Mouse (Mus musculus) limb, embryonic 11.5 days (tissue): ENCODE data around the gene Crls1. TPM values are rescaled to one million over a fixed set of nuclear protein-coding genes. Genes with fewer than 3 reads are reported as not detected.

Experiments
- ATAC-seq: fragments of 200-750 bp; cut with Nextera tagmentation; 2 replicates; pipeline ENCODE4 v1.8.0; 2017; ENCODE audit warnings: low read depth; ENCODE audit not compliant: insufficient number of reproducible peaks, low FRiP score, low TSS enrichment
- DNase-seq: peaks from one replicate; pipeline ENCODE4 v3.0.0-alpha.2; 2015; ENCODE audit warnings: low spot score
- H3K27ac ChIP-seq: fragments of 300-500 bp; sonication (generic); replicated peaks from 2 replicates; pipeline ENCODE4 v1.5.1; 2014; ENCODE audit warnings: low read depth, mild to moderate bottlenecking, low read length
- H3K27me3 ChIP-seq: fragments of 300-500 bp; sonication (generic); 2 replicates; pipeline ENCODE4 v1.6.1; 2014; ENCODE audit warnings: mild to moderate bottlenecking, low read length, mixed read lengths; ENCODE audit not compliant: control insufficient read depth, insufficient read depth
- H3K36me3 ChIP-seq: fragments of 300-500 bp; sonication (generic); 2 replicates; pipeline ENCODE4 v1.6.1; 2014; ENCODE audit warnings: mild to moderate bottlenecking, low read length, moderate library complexity, mixed read lengths; ENCODE audit not compliant: control insufficient read depth, insufficient read depth
- H3K4me1 ChIP-seq: fragments of 300-500 bp; sonication (generic); 2 replicates; pipeline ENCODE4 v1.6.1; 2014; ENCODE audit warnings: low read length, mixed read lengths; ENCODE audit not compliant: control insufficient read depth, insufficient read depth
- H3K4me2 ChIP-seq: fragments of 300-500 bp; sonication (generic); 2 replicates; pipeline ENCODE4 v1.6.1; 2014; ENCODE audit warnings: low read depth, mild to moderate bottlenecking, moderate library complexity; ENCODE audit not compliant: severe bottlenecking
- H3K4me3 ChIP-seq: fragments of 300-500 bp; sonication (generic); 2 replicates; pipeline ENCODE4 v1.5.1; 2014; ENCODE audit warnings: low read depth, low read length
- H3K9ac ChIP-seq: fragments of 300-500 bp; sonication (generic); 2 replicates; pipeline ENCODE4 v1.6.1; 2014; ENCODE audit warnings: mild to moderate bottlenecking, low read length
- H3K9me3 ChIP-seq: fragments of 300-500 bp; sonication (generic); 2 replicates; pipeline ENCODE4 v1.6.1; 2016; ENCODE audit warnings: low read length; ENCODE audit not compliant: control insufficient read depth
- WGBS: fragments of 180-500 bp; shearing (Covaris S2); extraction: QIAGEN DNeasy Blood & Tissue Kit; methylation state at CpG from one replicate; pipeline ENCODE4 v1.1.7; 2014; 5-methylcytosine and 5-hydroxymethylcytosine counted together
- polyA plus RNA-seq: library from polyadenylated mRNA; unstranded; fragments of >200 nt; fragmentation: Nextera tagmentation; extraction: Ambion mirVana; gene quantifications from 2 replicates; pipeline ENCODE4 v1.2.1, GENCODE M21; 2014

Gene Crls1
- polyA plus RNA-seq, 1 experiment from 2014 or later: 25.7 TPM

DNA sequence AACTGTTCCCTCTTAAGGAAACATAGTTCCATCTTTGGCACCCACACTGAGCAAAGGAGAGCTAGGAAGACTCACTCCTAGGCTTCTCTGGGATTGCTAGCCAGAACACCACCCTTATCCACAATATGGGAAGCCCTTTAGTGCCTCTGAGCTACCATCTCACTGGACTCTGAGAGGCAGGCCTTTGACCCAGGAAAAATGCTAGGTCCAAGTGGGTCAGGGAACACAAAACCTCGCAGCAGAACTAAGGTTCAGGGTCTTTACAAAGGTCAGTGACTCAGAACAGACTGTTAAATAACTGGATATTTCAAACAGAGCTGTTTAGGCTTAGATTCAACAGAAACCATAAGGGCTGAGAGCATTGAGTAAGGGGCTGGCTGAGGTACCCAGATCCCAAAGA, 30.5 kb downstream of the Crls1 start:
- H3K4me3 ChIP-seq: no peak overlapping the region
- ATAC-seq (no peak), DNase-seq (no peak)
- H3K27me3 ChIP-seq: peaks cover 35% of the 10 kb centered on the region
- H3K36me3 ChIP-seq: no peaks in the 10 kb centered on the region
- H3K9me3 ChIP-seq: no peaks in the 10 kb centered on the region
- no peak overlapping the region for H3K4me2 ChIP-seq
- no peak overlapping the region for H3K9ac ChIP-seq
- 74% methylated on average over 1 of the region's 1 CpGs for whole genome bisulfite sequencing
- H3K4me1 ChIP-seq: peaks cover 8% of the 10 kb centered on the region
- no peak overlapping the region for H3K27ac ChIP-seq

DNA sequence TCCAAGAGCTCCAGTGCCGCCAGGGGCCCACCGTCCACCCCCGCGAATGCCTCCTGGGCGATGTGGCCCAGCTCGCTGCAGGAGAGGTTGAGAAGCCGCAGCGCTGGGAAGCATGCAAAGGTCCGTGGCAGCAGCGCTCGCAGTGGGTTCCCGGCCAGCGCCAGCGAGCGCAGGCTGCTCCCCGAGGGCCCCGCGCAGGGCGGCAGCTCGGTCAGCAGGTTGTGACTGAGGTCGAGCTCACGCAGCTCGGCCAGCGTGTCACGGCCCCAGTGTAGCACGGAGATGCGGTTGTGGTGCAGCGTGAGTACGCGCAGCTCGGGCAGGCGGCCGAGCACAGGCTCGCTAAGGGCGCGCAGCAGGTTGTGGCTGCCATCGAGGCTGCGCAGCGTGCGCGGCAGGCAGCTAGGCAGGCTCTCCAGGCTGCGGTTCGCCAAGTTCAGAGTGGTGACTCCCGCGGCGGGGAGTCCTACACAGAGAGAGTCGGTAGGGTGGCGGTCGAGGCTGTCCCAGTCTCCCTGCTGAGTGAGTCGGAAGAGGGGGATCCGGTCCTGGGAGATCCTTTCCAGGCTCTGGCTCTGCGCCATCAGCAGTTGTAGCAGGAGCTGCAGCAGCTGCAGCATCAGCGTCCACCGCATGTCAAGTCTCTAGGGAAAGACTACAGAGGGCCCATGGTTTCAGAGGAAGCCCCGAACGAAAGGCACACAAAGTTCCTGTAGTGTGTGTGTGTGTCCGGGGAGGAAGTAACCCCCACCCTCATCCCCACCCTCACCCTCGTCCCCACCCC, 33.0 kb downstream of the Crls1 start:
- peak; percentile 66 for DNase-seq
- ATAC-seq: peak; percentile 78
- under 1% methylated on average over 58 of the region's 58 CpGs for whole genome bisulfite sequencing

DNA sequence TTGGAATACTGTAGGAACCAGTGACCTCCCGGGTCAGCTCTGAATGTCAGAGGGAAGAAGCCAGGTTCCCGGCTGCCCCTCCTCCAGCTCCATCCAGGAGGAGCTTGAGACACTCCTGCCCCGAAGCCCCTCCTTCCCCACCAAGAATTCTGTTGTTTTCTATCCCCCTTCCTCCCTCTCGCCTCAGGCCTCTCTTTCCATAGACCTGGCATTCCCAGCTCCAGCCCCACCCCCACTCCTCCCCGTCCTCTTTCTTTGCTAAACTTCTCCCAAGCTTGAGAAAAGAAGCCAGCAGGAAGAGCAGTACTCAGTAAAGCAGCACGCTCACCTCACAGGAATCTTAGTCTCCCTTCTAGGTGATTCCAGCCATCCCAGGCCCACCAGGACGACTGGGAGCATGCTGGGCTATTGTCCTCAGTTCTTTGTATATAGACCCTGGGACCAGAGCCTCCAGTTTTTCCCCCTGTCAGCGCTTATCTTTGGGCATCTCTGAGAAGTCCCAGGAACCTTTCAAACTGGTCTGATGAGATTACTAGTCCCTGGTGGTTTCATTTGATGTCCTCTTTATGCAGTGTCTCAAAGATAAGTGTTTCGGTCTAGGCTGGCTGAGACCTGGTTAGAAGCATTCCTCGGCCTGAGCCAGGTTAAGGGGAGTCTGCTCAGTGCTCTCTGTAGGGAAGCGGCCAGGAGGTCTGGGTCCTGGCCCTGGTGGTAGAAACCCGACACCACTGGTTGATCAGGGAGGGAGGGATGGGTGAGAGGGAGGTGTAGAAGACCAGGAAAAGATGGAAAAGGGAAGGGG, 34.6 kb downstream of the Crls1 start, which contains the start of gene Lrrn4:
Gene Lrrn4 (minus strand): TSS at position 48 of the 802 bp plus-strand sequence.
- peak within 1 kb of the TSS; percentile 47 for H3K4me3 ChIP-seq
- WGBS: 3% methylated on average over 12 of the region's 12 CpGs
- H3K9me3 ChIP-seq: no peaks in the 10 kb centered on the region
- no peaks in the 10 kb centered on the region for H3K36me3 ChIP-seq
- DNase-seq: peak; percentile 44
- H3K4me2 ChIP-seq: peak within 1 kb of the TSS; percentile 92
- H3K27me3 ChIP-seq: peaks cover 35% of the 10 kb centered on the region
- peaks cover 8% of the 10 kb centered on the region for H3K4me1 ChIP-seq
- ATAC-seq: no peak
- H3K27ac ChIP-seq: no peak within 1 kb of the TSS
- H3K9ac ChIP-seq: peak within 1 kb of the TSS; percentile 49; the same call in 1 of the 2 replicates

More for the DNA sequence above, 33.0 kb downstream of the Crls1 start:
- H3K4me2 ChIP-seq: peak overlapping the region; percentile 92
- peak overlapping the region; percentile 49; the same call in 1 of the 2 replicates for H3K9ac ChIP-seq
- peaks cover 35% of the 10 kb centered on the region for H3K27me3 ChIP-seq
- no peaks in the 10 kb centered on the region for H3K36me3 ChIP-seq
- H3K4me3 ChIP-seq: peak overlapping the region; percentile 47
- no peaks in the 10 kb centered on the region for H3K9me3 ChIP-seq
- no peak overlapping the region for H3K27ac ChIP-seq
- H3K4me1 ChIP-seq: peaks cover 8% of the 10 kb centered on the region

DNA sequence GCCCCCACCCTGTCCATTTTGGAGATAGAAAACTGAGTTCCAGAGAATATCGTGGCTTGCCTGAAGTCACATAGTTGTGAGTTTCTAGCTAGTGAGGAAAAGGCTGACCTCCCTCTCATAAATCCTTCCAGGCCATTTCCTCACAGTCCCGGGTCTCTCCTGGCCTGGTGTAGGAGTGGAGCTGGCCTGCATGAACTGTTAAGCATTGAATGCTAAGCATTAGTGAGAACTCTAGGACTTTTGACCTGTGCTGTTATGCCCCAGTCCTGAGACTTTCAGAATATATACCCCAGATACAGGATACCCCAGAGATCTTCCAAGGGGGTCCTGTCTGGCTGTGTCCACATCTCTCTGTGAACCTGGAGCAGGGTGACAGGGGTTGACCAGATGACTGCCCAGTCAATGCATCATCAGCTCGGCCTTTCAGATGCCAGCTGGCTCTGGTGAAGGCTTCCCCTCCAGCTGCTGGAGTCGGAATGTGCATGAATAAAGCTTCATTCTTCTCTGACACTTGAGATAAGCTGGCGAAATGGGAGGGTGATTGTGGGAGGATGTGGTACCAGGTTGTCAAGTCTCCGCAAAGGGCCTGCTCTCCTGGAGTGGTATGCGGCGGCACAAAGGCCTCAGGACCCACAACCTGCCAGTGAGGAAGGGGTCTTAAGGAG, 38.0 kb downstream of the Crls1 start:
- 71% methylated on average over 8 of the region's 8 CpGs for WGBS
- H3K9ac ChIP-seq: no peak overlapping the region
- no peak overlapping the region for H3K4me2 ChIP-seq
- no peak overlapping the region for H3K4me3 ChIP-seq
- ATAC-seq (no peak), DNase-seq (no peak)
- H3K27ac ChIP-seq: no peak overlapping the region
- peaks cover 8% of the 10 kb centered on the region; the same call in 1 of the 2 replicates for H3K4me1 ChIP-seq
- H3K36me3 ChIP-seq: no peaks in the 10 kb centered on the region
- H3K9me3 ChIP-seq: no peaks in the 10 kb centered on the region
- H3K27me3 ChIP-seq: peaks cover 15% of the 10 kb centered on the region

DNA sequence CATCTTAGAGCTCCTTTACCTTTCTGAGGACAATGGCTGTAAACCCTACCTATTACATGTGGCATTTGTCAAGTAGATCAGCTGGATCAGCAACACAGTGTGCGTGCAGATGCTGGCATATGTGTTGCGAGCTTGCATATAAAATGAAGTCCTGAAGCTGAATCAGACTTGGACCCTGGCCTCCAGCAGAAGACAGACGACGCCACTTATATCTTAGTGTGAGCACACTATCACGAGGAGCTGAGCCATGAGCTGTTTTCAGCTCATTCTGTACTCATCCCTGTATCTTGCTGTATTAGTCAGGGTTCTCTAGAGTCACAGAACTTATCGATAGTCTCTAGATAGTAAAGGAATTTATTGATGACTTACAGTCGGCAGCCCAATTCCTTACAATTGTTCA, 38.8 kb downstream of the Crls1 start:
- Histone ChIP-seq H3K9me3 (no peaks in the 10 kb centered on the region), H3K9ac (no peak overlapping the region), H3K4me2 (no peak overlapping the region), H3K4me1 (peaks cover 8% of the 10 kb centered on the region; the same call in 1 of the 2 replicates), H3K27ac (no peak overlapping the region), H3K27me3 (peaks cover 7% of the 10 kb centered on the region), H3K4me3 (no peak overlapping the region), H3K36me3 (no peaks in the 10 kb centered on the region)
- 92% methylated on average over 7 of the region's 7 CpGs for whole genome bisulfite sequencing
- DNase-seq: no peak
- ATAC-seq: no peak

DNA sequence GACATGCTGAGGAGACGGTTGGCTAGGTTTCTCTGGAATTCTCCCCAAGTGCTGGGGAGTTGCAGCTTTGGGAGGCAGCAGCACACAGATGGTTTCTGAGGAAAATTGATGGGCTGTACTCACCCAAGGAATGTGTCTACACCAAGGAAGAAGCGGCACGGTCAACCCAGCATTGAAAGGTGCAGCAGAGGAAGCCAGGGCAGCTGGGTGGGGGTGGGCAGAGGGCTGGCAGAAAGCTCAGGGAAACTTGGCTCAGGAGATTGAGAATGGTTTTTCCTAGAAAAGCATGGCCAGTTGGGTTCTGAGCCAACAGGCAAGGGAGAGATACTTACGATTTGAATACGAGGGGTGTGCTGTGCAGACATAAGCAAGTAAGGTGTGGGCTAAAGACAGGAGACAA, 47.4 kb downstream of the Crls1 start:
- Histone ChIP-seq H3K9ac (no peak overlapping the region), H3K4me2 (no peak overlapping the region), H3K4me1 (no peaks in the 10 kb centered on the region), H3K36me3 (no peaks in the 10 kb centered on the region), H3K27me3 (no peaks in the 10 kb centered on the region), H3K9me3 (no peaks in the 10 kb centered on the region), H3K27ac (no peak overlapping the region), H3K4me3 (no peak overlapping the region)
- WGBS: 86% methylated on average over 5 of the region's 5 CpGs
- no peak for ATAC-seq
- DNase-seq: no peak

DNA sequence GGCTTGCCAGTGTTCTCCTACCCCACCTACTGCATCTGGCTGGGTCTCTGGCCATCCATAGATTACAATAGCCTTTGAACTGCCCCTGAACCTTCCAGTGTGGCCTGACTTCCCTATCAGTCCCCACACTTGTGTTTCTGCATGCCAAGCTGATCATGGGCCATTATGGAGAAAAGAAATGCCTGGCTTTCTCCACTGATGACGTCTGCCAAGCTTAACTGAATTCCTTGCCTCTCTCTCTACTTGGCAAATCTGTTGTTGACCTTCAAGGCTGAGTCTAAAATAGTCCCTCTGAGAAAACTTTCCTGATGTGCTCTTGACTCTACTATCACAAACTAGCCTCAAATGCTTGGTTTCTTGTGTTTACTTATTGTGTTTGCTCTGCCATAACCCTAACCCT, 51.7 kb downstream of the Crls1 start:
- H3K4me1 ChIP-seq: no peaks in the 10 kb centered on the region
- no peaks in the 10 kb centered on the region for H3K27me3 ChIP-seq
- 59% methylated on average over 1 of the region's 1 CpGs for WGBS
- ATAC-seq: no peak
- H3K27ac ChIP-seq: no peak overlapping the region
- no peak overlapping the region for H3K4me3 ChIP-seq
- DNase-seq: no peak
- H3K36me3 ChIP-seq: no peaks in the 10 kb centered on the region
- H3K9me3 ChIP-seq: no peaks in the 10 kb centered on the region
- no peak overlapping the region for H3K4me2 ChIP-seq
- no peak overlapping the region for H3K9ac ChIP-seq

DNA sequence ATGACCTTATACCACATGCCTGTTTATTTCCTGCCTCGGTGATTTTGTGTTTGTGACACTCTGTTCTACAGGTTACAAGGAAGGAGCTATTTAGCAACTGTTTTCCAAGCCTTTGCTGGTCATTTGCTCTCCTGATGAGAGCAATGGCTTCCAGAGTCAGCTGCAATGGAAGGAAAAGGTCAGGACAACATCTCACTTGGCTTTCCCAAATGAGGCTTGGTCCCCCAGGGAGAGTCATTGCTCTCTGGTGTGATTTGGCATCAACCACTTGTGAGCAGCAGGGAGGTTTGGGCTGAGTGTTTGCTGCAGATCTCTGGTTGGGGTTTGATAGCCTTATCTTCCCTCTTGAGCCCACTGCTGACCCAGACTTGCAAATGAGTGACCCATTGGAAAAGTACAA, 54.1 kb downstream of the Crls1 start:
- ATAC-seq: no peak
- WGBS: 71% methylated on average over 1 of the region's 1 CpGs
- no peak overlapping the region for H3K9ac ChIP-seq
- no peaks in the 10 kb centered on the region for H3K27me3 ChIP-seq
- DNase-seq: no peak
- H3K9me3 ChIP-seq: no peaks in the 10 kb centered on the region
- no peaks in the 10 kb centered on the region for H3K36me3 ChIP-seq
- no peak overlapping the region for H3K4me3 ChIP-seq
- no peak overlapping the region for H3K27ac ChIP-seq
- no peak overlapping the region for H3K4me2 ChIP-seq
- H3K4me1 ChIP-seq: no peaks in the 10 kb centered on the region
